Mouse (Mus musculus) heart, embryonic 10.5 days (tissue): Measurements from ENCODE around the gene Cadps2. TPM values are rescaled to one million over a fixed set of nuclear protein-coding genes. Genes with fewer than 3 reads are reported as not detected.
A peak's percentile ranks its signal among the peaks of the same experiment; 100 is the strongest.

Experiments used
- DNase-seq: peaks from one replicate; pipeline ENCODE4 v3.0.0-alpha.2; 2017; ENCODE audit warnings: low spot score
- H3K27ac ChIP-seq: fragments of 300-500 bp; sonication (generic); 2 replicates; pipeline ENCODE4 v1.5.1; 2016; ENCODE audit warnings: mild to moderate bottlenecking
- H3K27me3 ChIP-seq: fragments of 300-500 bp; sonication (generic); 2 replicates; pipeline ENCODE4 v1.6.1; 2016; ENCODE audit warnings: mild to moderate bottlenecking; ENCODE audit not compliant: poor library complexity, insufficient read depth, severe bottlenecking
- H3K36me3 ChIP-seq: fragments of 300-500 bp; sonication (generic); 2 replicates; pipeline ENCODE4 v1.6.1; 2016; ENCODE audit warnings: mild to moderate bottlenecking, moderate library complexity
- H3K4me1 ChIP-seq: fragments of 300-500 bp; sonication (generic); 2 replicates; pipeline ENCODE4 v1.6.1; 2016; ENCODE audit warnings: mild to moderate bottlenecking
- H3K4me3 ChIP-seq: fragments of 300-500 bp; sonication (generic); 2 replicates; pipeline ENCODE4 v1.5.1; 2016; ENCODE audit warnings: mild to moderate bottlenecking, moderate library complexity
- H3K9me3 ChIP-seq: fragments of 300-500 bp; sonication (generic); 2 replicates; pipeline ENCODE4 v1.6.1; 2016; ENCODE audit warnings: mild to moderate bottlenecking, moderate library complexity
- WGBS: fragments of 180-500 bp; shearing (Covaris S2); methylation state at CpG from one replicate; pipeline ENCODE4 v1.1.7; 2016; 5-methylcytosine and 5-hydroxymethylcytosine counted together
- polyA plus RNA-seq: library from polyadenylated mRNA; unstranded; fragments of >200 nt; fragmentation: Nextera tagmentation; extraction: Ambion mirVana; gene quantifications from 2 replicates; pipeline ENCODE4 v1.2.1, GENCODE M21; 2016

Cadps2 gene
- polyA plus RNA-seq, 1 experiment from 2014 or later = 0.99 TPM

GRCm38 (mm10) chr6:23836694-23837093 is 2.5 kb downstream of the Cadps2 start:
- WGBS = 56% methylated on average over 2 of the region's 2 CpGs
- H3K9me3 ChIP-seq = no peaks in the 10 kb centered on the region
- H3K36me3 ChIP-seq = no peaks in the 10 kb centered on the region
- DNase-seq = no peak
- H3K27ac ChIP-seq = no peak overlapping the region
- H3K4me3 ChIP-seq = no peak overlapping the region
- H3K27me3 ChIP-seq = peaks cover 34% of the 10 kb centered on the region
- peaks cover 5% of the 10 kb centered on the region; the same call in 1 of the 2 replicates for H3K4me1 ChIP-seq

DNA sequence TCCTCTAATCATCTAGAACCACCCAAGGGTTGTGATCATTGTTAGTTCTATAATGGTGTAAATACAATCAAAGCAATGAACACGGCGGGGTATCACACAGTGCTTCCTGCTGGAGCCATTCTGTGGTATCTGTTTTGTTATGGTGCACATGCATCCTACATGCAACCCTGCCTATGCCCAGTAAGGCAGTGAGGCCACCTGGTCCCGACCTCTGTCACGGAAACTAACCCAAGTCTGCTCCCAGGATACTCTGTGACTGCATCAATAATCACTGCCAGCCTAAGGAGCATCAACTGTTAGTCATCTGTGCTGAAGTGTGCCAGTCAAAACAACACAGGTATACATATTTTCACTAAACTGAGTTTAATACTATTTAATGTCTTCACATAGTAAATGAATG is 3.7 kb downstream of the Cadps2 start:
- H3K27ac ChIP-seq = no peak overlapping the region
- H3K27me3 ChIP-seq = peaks cover 26% of the 10 kb centered on the region
- DNase-seq = no peak
- peaks cover 5% of the 10 kb centered on the region; the same call in 1 of the 2 replicates for H3K4me1 ChIP-seq
- no peak overlapping the region for H3K4me3 ChIP-seq
- no peaks in the 10 kb centered on the region for H3K36me3 ChIP-seq
- 85% methylated on average over 4 of the region's 4 CpGs for WGBS
- H3K9me3 ChIP-seq = no peaks in the 10 kb centered on the region

DNA sequence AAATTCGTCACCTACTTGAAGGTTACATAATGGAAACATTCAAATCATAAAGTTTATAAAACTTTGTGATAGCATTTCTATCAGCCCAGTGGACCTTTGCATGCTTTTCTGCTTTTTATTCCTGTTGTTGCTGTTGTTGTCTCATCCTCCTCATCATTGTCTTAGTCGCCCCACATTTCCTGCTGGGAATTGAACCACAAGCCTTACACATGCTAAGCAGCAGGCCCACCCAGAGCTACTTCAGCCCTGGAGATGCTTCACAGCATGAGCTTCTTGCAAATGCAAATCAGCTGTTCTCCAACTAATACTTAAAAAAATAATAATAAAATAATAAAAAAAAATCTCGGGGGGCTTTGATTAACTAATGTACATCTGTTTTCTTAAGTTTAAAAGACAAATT is 8.5 kb downstream of the Cadps2 start:
- Histone ChIP-seq H3K27me3 (no peaks in the 10 kb centered on the region), H3K27ac (no peak overlapping the region), H3K4me3 (no peak overlapping the region), H3K9me3 (no peaks in the 10 kb centered on the region), H3K36me3 (no peaks in the 10 kb centered on the region), H3K4me1 (no peaks in the 10 kb centered on the region)
- no peak for DNase-seq
- whole genome bisulfite sequencing = 57% methylated on average over 3 of the region's 3 CpGs

DNA sequence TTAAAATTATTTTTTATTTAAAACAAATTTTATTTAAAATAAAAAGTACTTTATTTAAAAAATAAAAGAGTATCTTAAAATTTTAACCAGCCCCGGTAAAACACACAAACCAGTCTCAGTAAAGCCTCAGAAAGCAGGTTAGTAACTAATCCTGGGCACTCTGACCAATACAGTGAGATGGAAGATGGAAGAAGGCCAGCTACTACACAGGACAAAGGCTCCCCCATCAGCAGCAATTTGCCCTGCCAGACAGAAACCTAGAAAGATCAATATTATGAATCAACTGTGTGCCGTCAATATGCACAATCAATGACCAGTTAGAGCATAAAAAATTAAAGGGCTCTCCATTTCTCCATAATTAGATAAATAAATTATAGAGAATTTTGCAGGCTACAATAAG is 9.9 kb downstream of the Cadps2 start:
- Histone ChIP-seq H3K4me3 (no peak overlapping the region), H3K27me3 (no peaks in the 10 kb centered on the region), H3K9me3 (no peaks in the 10 kb centered on the region), H3K36me3 (no peaks in the 10 kb centered on the region), H3K4me1 (no peaks in the 10 kb centered on the region), H3K27ac (no peak overlapping the region)
- WGBS = 81% methylated on average over 2 of the region's 2 CpGs
- no peak for DNase-seq

GRCm38 (mm10) chr6:23821819-23822218 is 17.4 kb downstream of the Cadps2 start:
- Histone ChIP-seq H3K4me3 (no peak overlapping the region), H3K4me1 (no peaks in the 10 kb centered on the region), H3K27ac (no peak overlapping the region), H3K27me3 (no peaks in the 10 kb centered on the region), H3K36me3 (no peaks in the 10 kb centered on the region), H3K9me3 (no peaks in the 10 kb centered on the region)
- no peak for DNase-seq
- 84% methylated on average over 5 of the region's 5 CpGs for WGBS

DNA sequence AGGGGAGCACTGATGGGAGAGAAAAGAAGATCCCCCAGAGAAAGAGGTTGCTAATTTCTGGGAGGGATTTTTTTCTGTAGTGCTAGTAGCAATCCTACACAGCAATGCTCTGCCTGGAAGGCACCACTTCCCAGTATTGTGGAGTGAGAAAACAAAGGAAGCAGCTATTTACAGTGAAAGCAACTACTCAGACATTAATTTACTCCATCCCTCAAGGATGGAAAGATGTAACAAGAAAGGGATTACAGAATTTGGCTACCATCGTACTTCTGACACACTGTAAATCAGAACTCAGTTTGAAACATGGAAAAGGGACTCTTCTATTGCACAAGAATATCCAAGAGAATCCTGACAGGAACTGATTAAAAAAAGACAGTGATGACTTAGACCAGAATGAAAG is 29.1 kb downstream of the Cadps2 start:
- Histone ChIP-seq H3K4me1 (no peaks in the 10 kb centered on the region), H3K4me3 (no peak overlapping the region), H3K9me3 (no peaks in the 10 kb centered on the region), H3K36me3 (no peaks in the 10 kb centered on the region), H3K27ac (no peak overlapping the region), H3K27me3 (no peaks in the 10 kb centered on the region)
- WGBS = 82% methylated on average over 1 of the region's 1 CpGs
- DNase-seq = no peak

- DNase-seq = no peak
- H3K4me1 ChIP-seq = no peaks in the 10 kb centered on the region
- no peaks in the 10 kb centered on the region for H3K9me3 ChIP-seq
- no peaks in the 10 kb centered on the region for H3K36me3 ChIP-seq
- H3K27me3 ChIP-seq = no peaks in the 10 kb centered on the region
- H3K4me3 ChIP-seq = no peak overlapping the region
- 84% methylated on average over 6 of the region's 6 CpGs for WGBS
- no peak overlapping the region for H3K27ac ChIP-seq
These were observed 29.9 kb downstream of the Cadps2 start for GRCm38 (mm10) chr6:23809344-23809743.

DNA sequence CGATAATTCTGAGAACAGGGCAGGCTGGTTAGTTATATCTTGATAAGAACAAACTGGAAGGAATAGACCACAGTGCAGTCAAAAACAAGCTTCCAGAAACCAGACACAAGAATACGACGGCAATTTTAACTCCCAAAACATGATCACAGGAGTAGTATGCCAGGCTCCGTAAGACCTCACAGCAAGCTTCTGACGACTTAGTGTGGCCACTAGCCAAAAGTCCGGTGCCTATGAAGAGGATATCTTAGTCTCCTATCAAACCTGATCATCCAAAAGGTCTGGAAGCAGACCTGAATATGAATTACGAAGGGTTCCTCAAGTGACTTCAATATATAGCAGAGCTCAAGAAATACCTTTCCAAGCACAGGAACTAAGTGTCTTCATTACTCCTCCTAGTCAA is 33.9 kb downstream of the Cadps2 start:
- H3K27me3 ChIP-seq = no peaks in the 10 kb centered on the region
- 89% methylated on average over 7 of the region's 7 CpGs for WGBS
- no peaks in the 10 kb centered on the region for H3K9me3 ChIP-seq
- no peaks in the 10 kb centered on the region for H3K36me3 ChIP-seq
- H3K27ac ChIP-seq = no peak overlapping the region
- no peaks in the 10 kb centered on the region for H3K4me1 ChIP-seq
- DNase-seq = no peak
- no peak overlapping the region for H3K4me3 ChIP-seq

DNA sequence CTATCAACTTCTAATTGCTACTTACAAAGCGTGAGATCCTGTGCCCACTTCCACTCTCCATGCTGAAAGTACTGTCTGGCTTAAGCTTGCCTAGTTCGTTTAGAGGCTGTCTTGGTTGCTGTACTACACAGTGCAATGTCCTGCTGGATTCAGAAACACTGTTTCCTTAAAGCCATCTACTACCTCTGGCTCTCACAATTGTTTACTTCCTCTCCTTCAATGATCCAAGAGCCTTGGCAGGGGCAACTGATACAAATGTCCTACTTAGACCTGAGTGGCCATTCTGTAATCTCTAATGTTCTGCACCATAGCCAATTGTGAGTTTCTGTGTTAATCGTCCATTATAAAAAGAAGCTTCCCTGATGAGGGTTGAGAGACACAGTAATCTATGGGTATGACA is 47.4 kb downstream of the Cadps2 start:
- Histone ChIP-seq H3K9me3 (no peaks in the 10 kb centered on the region), H3K27ac (no peak overlapping the region), H3K36me3 (no peaks in the 10 kb centered on the region), H3K27me3 (no peaks in the 10 kb centered on the region), H3K4me1 (no peaks in the 10 kb centered on the region), H3K4me3 (no peak overlapping the region)
- 74% methylated on average over 3 of the region's 3 CpGs for WGBS
- DNase-seq = no peak

DNA sequence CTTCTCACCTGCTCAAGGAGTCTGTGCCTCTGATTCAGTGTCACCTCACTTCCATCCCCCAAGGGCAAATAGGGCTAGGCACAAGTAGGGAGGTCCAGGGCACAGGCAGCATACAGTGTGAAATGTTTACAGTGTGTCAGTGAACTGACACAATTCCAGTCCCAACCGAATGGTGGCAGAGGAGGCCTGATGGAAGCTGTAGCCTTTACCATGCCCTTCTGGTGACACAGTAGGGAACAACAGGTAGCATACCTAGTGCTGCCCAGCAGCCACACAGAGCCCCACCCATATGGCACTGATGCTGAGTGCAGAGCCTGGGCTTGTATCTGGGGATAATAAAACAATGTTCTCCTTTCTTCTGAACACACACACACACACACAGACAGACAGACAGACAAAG is 61.6 kb downstream of the Cadps2 start:
- DNase-seq = peak; percentile 70
- Histone ChIP-seq H3K36me3 (no peaks in the 10 kb centered on the region), H3K9me3 (no peaks in the 10 kb centered on the region), H3K27me3 (no peaks in the 10 kb centered on the region), H3K4me3 (no peak overlapping the region), H3K27ac (no peak overlapping the region), H3K4me1 (no peaks in the 10 kb centered on the region)
- WGBS = 42% methylated on average over 1 of the region's 1 CpGs

DNA sequence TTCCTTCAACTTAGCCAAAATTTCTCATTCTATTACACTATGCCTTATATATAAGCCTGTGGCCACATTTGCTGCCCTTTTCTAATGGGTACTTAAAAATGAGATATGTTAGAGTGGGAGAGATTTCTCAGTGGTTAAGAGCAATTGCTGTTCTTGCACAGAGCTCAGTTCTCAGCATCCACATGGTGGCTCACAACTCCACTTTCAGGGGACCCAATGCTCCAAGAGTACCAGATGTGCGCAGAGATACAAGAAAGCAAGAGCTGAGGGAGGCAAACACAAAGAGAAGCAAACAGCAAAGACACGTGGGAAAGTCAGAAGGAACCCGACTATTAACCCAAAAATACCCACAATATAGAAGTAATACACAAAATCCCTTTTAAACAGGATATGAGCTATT is 77.0 kb downstream of the Cadps2 start:
- Histone ChIP-seq H3K36me3 (no peaks in the 10 kb centered on the region), H3K9me3 (no peaks in the 10 kb centered on the region), H3K4me3 (no peak overlapping the region), H3K27ac (no peak overlapping the region), H3K27me3 (no peaks in the 10 kb centered on the region), H3K4me1 (no peaks in the 10 kb centered on the region)
- 67% methylated on average over 3 of the region's 3 CpGs for WGBS
- no peak for DNase-seq

DNA sequence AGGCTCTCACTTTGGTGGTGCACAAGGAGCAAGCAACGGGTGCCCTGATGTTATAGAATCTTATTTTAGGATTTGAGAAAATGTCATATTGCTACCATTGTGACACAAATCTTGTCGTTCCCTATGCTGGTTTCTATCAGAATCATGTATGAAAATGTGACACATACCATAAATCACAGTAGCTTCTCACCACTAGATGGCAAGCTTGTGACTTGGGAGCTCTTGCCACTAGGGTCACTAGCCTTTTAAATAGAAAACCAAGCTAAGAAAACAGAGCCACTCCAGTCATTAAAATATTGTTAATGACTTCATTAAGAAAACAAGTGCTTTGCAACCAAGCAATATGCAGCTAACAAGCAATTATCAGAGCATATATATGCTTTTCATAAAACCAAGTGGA is 81.0 kb downstream of the Cadps2 start:
- Histone ChIP-seq H3K4me3 (no peak overlapping the region), H3K36me3 (no peaks in the 10 kb centered on the region), H3K4me1 (no peaks in the 10 kb centered on the region), H3K9me3 (no peaks in the 10 kb centered on the region), H3K27me3 (no peaks in the 10 kb centered on the region), H3K27ac (no peak overlapping the region)
- DNase-seq = no peak
- WGBS = 81% methylated on average over 2 of the region's 2 CpGs

DNA sequence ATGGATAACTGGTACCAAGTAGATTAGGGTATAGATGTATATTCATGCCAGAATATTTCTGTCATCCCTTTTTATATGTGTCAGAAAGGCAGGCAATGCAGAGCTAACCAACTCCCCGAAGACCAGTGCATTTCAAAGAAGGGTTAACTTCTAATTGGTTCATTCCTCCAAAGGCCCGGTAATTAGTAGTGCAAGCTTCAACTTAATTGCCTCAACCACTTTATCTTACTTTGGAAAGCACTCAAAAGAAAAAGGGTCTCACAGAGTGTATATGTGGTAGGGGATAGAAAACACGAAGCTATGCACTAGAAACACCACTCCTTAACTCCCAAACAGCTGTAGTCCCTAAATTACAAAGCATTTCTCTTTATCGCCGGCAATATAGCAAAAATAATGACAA is 90.4 kb downstream of the Cadps2 start:
- no peak for DNase-seq
- 82% methylated on average over 5 of the region's 5 CpGs for WGBS
- H3K4me1 ChIP-seq = no peaks in the 10 kb centered on the region
- no peak overlapping the region for H3K4me3 ChIP-seq
- H3K27ac ChIP-seq = no peak overlapping the region
- H3K36me3 ChIP-seq = no peaks in the 10 kb centered on the region
- no peaks in the 10 kb centered on the region for H3K9me3 ChIP-seq
- H3K27me3 ChIP-seq = no peaks in the 10 kb centered on the region

- Histone ChIP-seq H3K27ac (no peak overlapping the region), H3K36me3 (no peaks in the 10 kb centered on the region), H3K4me3 (no peak overlapping the region), H3K9me3 (no peaks in the 10 kb centered on the region), H3K27me3 (no peaks in the 10 kb centered on the region), H3K4me1 (no peaks in the 10 kb centered on the region)
- 81% methylated on average over 5 of the region's 5 CpGs for WGBS
- DNase-seq = no peak
These were observed 99.2 kb downstream of the Cadps2 start for GRCm38 (mm10) chr6:23740010-23740409.
